Mouse (Mus musculus) CH12.LX (cell line): Measurements from ENCODE around the gene Hist1h2ab. TPM values are rescaled to one million over a fixed set of nuclear protein-coding genes. Genes with fewer than 3 reads are reported as not detected.

Experiments used
- DNase-seq: peaks from one replicate; pipeline ENCODE4 v3.0.0-alpha.2; 2013; ENCODE audit errors: extremely low read depth
- H3K27ac ChIP-seq: 2 replicates; pipeline ENCODE4 v1.5.1; 2012; ENCODE audit warnings: low read depth, mild to moderate bottlenecking, control low read depth, moderate library complexity; ENCODE audit not compliant: insufficient read depth
- H3K27me3 ChIP-seq: replicated peaks from 2 replicates; pipeline ENCODE3; 2012; ENCODE audit warnings: inconsistent platforms
- H3K36me3 ChIP-seq, 2 experiments: replicated peaks in 1 of 2; 2 replicates each; pipeline versions ENCODE3 to v1.6.1; 2012; ENCODE audit warnings: inconsistent platforms in 1 of 2, low read length in 1 of 2, mild to moderate bottlenecking in 1 of 2, mixed read lengths in 1 of 2, moderate library complexity in 1 of 2; ENCODE audit not compliant: control insufficient read depth in 1 of 2, insufficient read depth in 1 of 2
- H3K4me1 ChIP-seq, 2 experiments: 2 replicates each; pipeline ENCODE4 v1.6.1; 2012; ENCODE audit warnings: inconsistent platforms in 1 of 2, moderate library complexity in 1 of 2; ENCODE audit not compliant: insufficient read depth in 2 of 2, control insufficient read depth in 1 of 2
- H3K4me2 ChIP-seq: 2 replicates; pipeline ENCODE4 v1.6.1; 2012; ENCODE audit warnings: low read depth, mild to moderate bottlenecking, control low read depth; ENCODE audit not compliant: poor library complexity, insufficient read depth, severe bottlenecking
- H3K4me3 ChIP-seq, 3 experiments: fragments of 150-350 bp in 1 of 3; sonication (generic) in 1 of 3; replicated peaks in 1 of 3; 2 replicates each; pipeline versions ENCODE3 to v1.5.1; 2011 to 2012; ENCODE audit warnings: low read depth in 2 of 3, low read length in 2 of 3, mild to moderate bottlenecking in 2 of 3, moderate library complexity in 2 of 3, control low read depth in 1 of 3, improper control_type of control experiment in 1 of 3, inconsistent platforms in 1 of 3, mixed read lengths in 1 of 3; ENCODE audit not compliant: poor library complexity in 1 of 3
- H3K79me2 ChIP-seq: replicated peaks from 2 replicates; pipeline ENCODE4 v1.6.1; 2012; ENCODE audit warnings: mild to moderate bottlenecking, moderate library complexity; ENCODE audit not compliant: control insufficient read depth, poor library complexity, insufficient read depth, severe bottlenecking; ENCODE audit errors: extremely low read depth
- H3K9ac ChIP-seq: 2 replicates; pipeline ENCODE4 v1.6.1; 2012; ENCODE audit warnings: low read depth, mild to moderate bottlenecking, control low read depth, moderate library complexity; ENCODE audit not compliant: insufficient read depth
- H3K9me3 ChIP-seq: replicated peaks from 2 replicates; pipeline ENCODE3; 2012; ENCODE audit warnings: low read length, inconsistent platforms, mixed read lengths
- BHLHE40 ChIP-seq: IDR thresholded peaks from 2 replicates; pipeline ENCODE4 v1.6.1; 2011; ENCODE audit warnings: mild to moderate bottlenecking, low read depth, low read length, improper control_type of control experiment
- ETS1 ChIP-seq: conservative IDR thresholded peaks from 2 replicates; pipeline ENCODE4 v1.6.1; 2012; ENCODE audit warnings: low read depth, mild to moderate bottlenecking, inconsistent platforms, low read length, improper control_type of control experiment, moderate library complexity
- JUN ChIP-seq: IDR thresholded peaks from 2 replicates; pipeline ENCODE4 v1.6.1; 2011; ENCODE audit warnings: low read depth, mild to moderate bottlenecking, low read length, improper control_type of control experiment, moderate library complexity; ENCODE audit not compliant: insufficient read depth
- KAT2A ChIP-seq: IDR thresholded peaks from 2 replicates; pipeline ENCODE4 v1.6.1; 2012; ENCODE audit warnings: low read length, improper control_type of control experiment, inconsistent platforms; ENCODE audit not compliant: insufficient replicate concordance
- MAZ ChIP-seq: IDR thresholded peaks from 2 replicates; pipeline ENCODE4 v1.6.1; 2012; ENCODE audit warnings: low read depth, mild to moderate bottlenecking, inconsistent platforms, low read length, improper control_type of control experiment, moderate library complexity
- MYC ChIP-seq: IDR thresholded peaks from 2 replicates; pipeline ENCODE4 v1.6.1; 2011; ENCODE audit warnings: low read depth, mild to moderate bottlenecking, improper control_type of control experiment, low read length
- NRF1 ChIP-seq: IDR thresholded peaks from 2 replicates; pipeline ENCODE4 v1.6.1; 2014; ENCODE audit warnings: low read depth, mild to moderate bottlenecking, inconsistent platforms, low read length, improper control_type of control experiment, moderate library complexity
- POLR2A ChIP-seq: IDR thresholded peaks from 2 replicates; pipeline ENCODE4 v1.6.1; 2011; ENCODE audit warnings: low read depth, mild to moderate bottlenecking, improper control_type of control experiment, low read length
- POLR2AphosphoS2 ChIP-seq: IDR thresholded peaks from 2 replicates; pipeline ENCODE4 v1.6.1; 2011; ENCODE audit warnings: low read depth, low read length, improper control_type of control experiment
- SIN3A ChIP-seq: IDR thresholded peaks from 2 replicates; pipeline ENCODE4 v1.6.1; 2012; ENCODE audit warnings: low read length, improper control_type of control experiment, inconsistent platforms
- TCF12 ChIP-seq: IDR thresholded peaks from 2 replicates; pipeline ENCODE4 v1.6.1; 2014; ENCODE audit warnings: low read depth, mild to moderate bottlenecking, inconsistent platforms, low read length, improper control_type of control experiment
- UBTF ChIP-seq: IDR thresholded peaks from 2 replicates; pipeline ENCODE4 v1.6.1; 2012; ENCODE audit warnings: low read depth, mild to moderate bottlenecking, inconsistent platforms, low read length, improper control_type of control experiment, moderate library complexity
- ZMIZ1 ChIP-seq: IDR thresholded peaks from 2 replicates; pipeline ENCODE4 v1.6.1; 2012; ENCODE audit warnings: low read depth, mild to moderate bottlenecking, inconsistent platforms, low read length, improper control_type of control experiment
- dilution Hi-C: fragments of 300-500 bp; cut with MboI; formaldehyde crosslinking; loops from 2 replicates; pipeline ENCODE4 v1.14.3; 2020; ENCODE audit warnings: low sequenced_read_pairs; ENCODE audit not compliant: extremely low pct_unique_long_range_greater_than_20kb, extremely low pct_ligation_motif_present
- in situ Hi-C: fragments of 300-500 bp; cut with MboI; formaldehyde crosslinking; loops from 3 replicates; pipeline ENCODE4 v1.14.3; 2019; ENCODE audit warnings: low sequenced_read_pairs, low pct_ligation_motif_present, low pct_unique_long_range_greater_than_20kb, mixed read lengths
- polyA plus RNA-seq: library from polyadenylated mRNA; unstranded; fragments of >175 nt; gene quantifications from 2 replicates; pipeline ENCODE4 v1.2.1, GENCODE M21; 2012; ENCODE audit warnings: low read depth; ENCODE audit not compliant: insufficient read length
- total RNA-seq, 2 experiments: library from RNA; depleted of rRNA; stranded (reverse); fragments of 300-350 nt in 1 of 2; fragments of >200 nt in 1 of 2; gene quantifications; 2 replicates each; pipeline ENCODE4 v1.2.3; 2012 to 2014

Hist1h2ab gene
- total and polyA plus RNA-seq, 3 experiments, result 2.9 to 2,243 (median 32.6) TPM

DNA sequence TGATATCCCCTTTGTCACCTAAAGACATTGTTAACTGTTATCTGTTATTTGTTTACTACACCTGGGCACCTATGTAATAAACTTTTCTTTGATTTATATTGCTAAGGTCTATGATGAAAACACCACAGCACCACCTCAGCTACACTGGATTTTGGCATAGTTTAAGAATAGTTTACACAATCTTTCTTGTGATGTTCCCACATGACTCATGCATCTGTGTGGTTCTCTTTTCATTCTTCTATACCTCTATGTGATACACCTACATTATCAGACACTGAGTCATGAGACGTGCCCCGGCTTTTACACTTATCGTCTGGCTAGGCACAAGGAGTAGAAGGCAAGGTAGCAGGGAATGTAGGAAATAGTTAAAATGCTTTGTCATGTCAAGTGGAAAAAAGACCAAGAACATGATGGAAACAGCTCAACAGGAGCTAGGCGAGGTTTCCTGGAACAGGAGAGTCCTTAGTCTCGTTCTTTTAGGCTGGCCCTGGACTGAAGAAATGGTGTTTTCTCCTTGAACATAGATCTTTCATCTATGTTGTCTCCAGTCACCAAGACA lies 1.3 kb upstream of the Hist1h2ab start:
- DNase-seq, result no peak
- H3K9me3 ChIP-seq, result no peaks in the 10 kb centered on the region
- peaks cover 0 to 22% of the 10 kb centered on the region in 2 experiments; a peak in 2 of 4 replicates for H3K4me1 ChIP-seq
- H3K79me2 ChIP-seq, result no peaks in the 10 kb centered on the region
- no peak overlapping the region for H3K4me3 ChIP-seq
- no peak overlapping the region for H3K9ac ChIP-seq
- no peak overlapping the region for H3K4me2 ChIP-seq
- TF ChIP-seq NRF1 (no peak), JUN (no peak), MAZ (no peak)
- H3K36me3 ChIP-seq, result no peaks in the 10 kb centered on the region
- H3K27me3 ChIP-seq, result no peaks in the 10 kb centered on the region
- in situ Hi-C loops (loop anchor here (25.0 kb wide), 1 partner anchor 1712 kb away; the partner anchor contains the start of genes Hist1h2ag, Hist1h2ah, Hist1h2bj and Hist1h2bk), dilution Hi-C loops (loop anchor here (10.0 kb wide), 1 partner anchor 55 kb away; the partner anchor contains the start of genes Hist1h1t and Hist1h4c)
- H3K27ac ChIP-seq, result peak overlapping the region; percentile 65

DNA sequence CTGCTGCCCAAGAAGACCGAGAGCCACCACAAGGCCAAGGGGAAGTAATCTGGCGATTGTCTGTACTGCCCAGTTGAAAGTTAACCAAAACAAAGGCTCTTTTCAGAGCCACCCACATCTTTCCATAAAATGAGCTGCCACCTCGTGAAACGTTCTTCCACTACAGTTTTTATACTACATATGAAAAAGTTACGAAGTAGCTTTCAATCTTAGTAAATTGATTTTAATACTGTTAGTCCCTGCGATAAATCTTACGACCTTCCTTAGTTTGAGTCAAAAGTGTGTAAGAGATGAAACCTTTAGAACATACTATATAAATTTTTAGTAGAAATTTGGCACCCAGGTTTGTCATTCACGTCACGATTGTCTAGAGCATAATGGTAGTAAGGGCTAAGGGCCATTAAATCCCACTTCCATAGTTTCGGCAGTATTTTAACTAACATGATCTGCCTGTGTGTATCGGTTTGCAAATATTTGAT lies 591 bp downstream of the Hist1h2ab start:
- Histone ChIP-seq H3K79me2 (no peaks in the 10 kb centered on the region), H3K36me3 (no peaks in the 10 kb centered on the region), H3K9ac (peak overlapping the region; percentile 84), H3K27ac (peak overlapping the region; percentile 95), H3K4me3 (peak overlapping the region in 2 of 3 experiments; percentile 34 to 40), H3K4me1 (peaks cover 0 to 37% of the 10 kb centered on the region in 2 experiments; a peak in 2 of 4 replicates), H3K9me3 (no peaks in the 10 kb centered on the region), H3K4me2 (peak overlapping the region; percentile 70; the same call in 1 of the 2 replicates), H3K27me3 (no peaks in the 10 kb centered on the region)
- dilution Hi-C loops (no loop called here), in situ Hi-C loops (loop anchor here (25.0 kb wide), 1 partner anchor 1714 kb away; the partner anchor contains the start of genes Hist1h2ag, Hist1h2ah, Hist1h2bj and Hist1h2bk)
- no peak for DNase-seq
- TF ChIP-seq TCF12 (no peak), MYC (0 out of 2 replicates have a peak, but pooled peaks have one; percentile 33), UBTF (0 out of 2 replicates have a peak, but pooled peaks have one; percentile 99), KAT2A (no peak), ZMIZ1 (peak; percentile 98), BHLHE40 (no peak; the same call in 1 of the 2 replicates), POLR2A (peak; percentile 90), POLR2AphosphoS2 (peak; percentile 97), ETS1 (no peak), SIN3A (peak; percentile 10; the same call in 1 of the 2 replicates)
